Mouse (Mus musculus): ENCODE measurements around the gene Cspg5. TPM values are rescaled to one million over a fixed set of nuclear protein-coding genes. Genes with fewer than 3 reads are reported as not detected.

The Cspg5 gene
- total RNA-seq, 1 experiment from 2014 or later, result not detected

DNA sequence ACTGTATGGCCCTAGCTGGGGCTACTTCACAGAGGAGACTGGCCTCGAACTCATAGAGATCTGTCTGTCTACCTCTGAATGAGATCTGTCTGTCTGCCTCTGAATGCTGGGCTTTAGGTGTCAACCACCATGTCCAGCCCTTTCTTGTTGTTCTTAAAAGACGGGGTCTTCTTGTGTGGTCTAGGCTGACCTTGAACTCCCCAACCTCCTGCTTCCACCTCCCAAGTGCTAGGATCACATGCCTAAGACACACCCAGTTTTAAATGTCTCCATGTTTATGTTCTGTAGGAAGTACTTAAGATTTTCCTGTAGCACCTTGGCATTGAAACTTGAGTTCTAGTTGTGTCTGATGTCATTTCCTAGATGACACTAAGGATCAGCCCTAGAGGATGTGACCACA lies 5.3 kb downstream of the Cspg5 start:
- ATAC-seq (replicated peaks; ENCODE audit: insufficient number of reproducible peaks, low FRiP score, low TSS enrichment, poor library complexity, severe bottlenecking), result no peak

- ATAC-seq (replicated peaks; ENCODE audit: insufficient number of reproducible peaks, low FRiP score, low TSS enrichment, poor library complexity, severe bottlenecking), result no peak
These were observed 6.4 kb downstream of the Cspg5 start for GRCm38 (mm10) chr9:110249823-110250543.

DNA sequence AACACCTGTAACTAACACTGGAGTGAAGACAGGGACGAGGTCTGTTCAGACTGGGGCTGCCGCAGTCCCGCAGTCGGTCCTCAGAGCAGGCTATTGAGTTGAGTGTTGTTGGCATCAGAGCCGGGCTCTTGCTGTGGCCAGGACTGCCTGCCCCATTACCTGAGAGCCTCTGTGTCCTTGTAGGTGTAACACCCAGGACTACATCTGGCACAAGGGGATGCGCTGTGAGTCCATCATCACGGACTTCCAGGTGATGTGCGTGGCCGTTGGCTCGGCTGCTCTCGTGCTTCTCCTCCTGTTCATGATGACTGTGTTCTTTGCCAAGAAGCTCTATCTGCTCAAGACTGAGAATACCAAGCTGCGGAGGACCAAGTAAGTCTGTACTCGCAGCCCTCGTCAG lies 7.2 kb downstream of the Cspg5 start:
- no peak for ATAC-seq (replicated peaks; ENCODE audit: insufficient number of reproducible peaks, low FRiP score, low TSS enrichment, poor library complexity, severe bottlenecking)

GRCm38 (mm10) chr9:110255407-110256019 lies 11.9 kb downstream of the Cspg5 start:
- no peak for ATAC-seq (replicated peaks; ENCODE audit: insufficient number of reproducible peaks, low FRiP score, low TSS enrichment, poor library complexity, severe bottlenecking)

GRCm38 (mm10) chr9:110258646-110259045 lies 15.1 kb downstream of the Cspg5 start:
- ATAC-seq (replicated peaks; ENCODE audit: insufficient number of reproducible peaks, low FRiP score, low TSS enrichment, poor library complexity, severe bottlenecking), result no peak

- no peak for ATAC-seq (replicated peaks; ENCODE audit: insufficient number of reproducible peaks, low FRiP score, low TSS enrichment, poor library complexity, severe bottlenecking)
These were observed 15.5 kb downstream of the Cspg5 start for GRCm38 (mm10) chr9:110259118-110259517.

DNA sequence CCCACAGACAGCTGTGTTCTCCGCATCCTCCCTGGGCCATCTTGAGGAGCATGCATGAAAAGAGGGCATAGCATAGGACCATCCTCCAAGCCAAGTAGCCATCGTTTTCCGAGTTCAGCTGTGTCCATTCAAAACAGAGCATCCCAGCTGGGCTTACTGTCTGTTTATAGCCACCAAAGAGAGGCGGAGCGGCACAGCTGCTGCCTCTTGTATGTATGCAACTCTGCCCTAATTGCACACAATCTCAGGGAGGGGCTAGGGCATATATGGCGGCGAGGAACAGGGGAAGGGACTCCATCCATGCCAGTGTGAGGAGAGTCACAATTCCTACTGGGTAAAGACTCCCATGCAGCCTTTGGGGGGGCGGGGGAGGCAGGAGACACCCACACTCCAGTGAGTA lies 19.6 kb downstream of the Cspg5 start:
- ATAC-seq (replicated peaks; ENCODE audit: insufficient number of reproducible peaks, low FRiP score, low TSS enrichment, poor library complexity, severe bottlenecking), result no peak

DNA sequence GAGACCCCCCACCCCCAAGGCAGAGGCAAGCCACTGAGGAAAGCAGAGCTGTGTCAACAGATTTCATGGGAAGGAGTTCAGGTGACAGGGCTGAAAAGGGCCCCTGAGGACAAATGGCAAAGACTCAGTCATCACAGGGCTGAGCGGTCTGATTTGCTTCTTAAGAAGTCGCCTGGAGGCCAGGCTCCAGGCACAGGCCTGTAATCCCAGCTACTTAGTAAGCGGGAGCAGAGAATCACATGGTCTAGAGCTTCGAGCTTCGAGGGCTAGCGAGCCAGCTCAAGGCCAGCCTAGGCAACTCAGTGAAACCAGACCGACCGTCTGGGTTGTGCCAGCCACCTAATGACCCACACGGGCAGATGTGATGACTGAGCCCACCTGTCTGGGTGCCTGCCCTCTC lies 21.4 kb downstream of the Cspg5 start:
- no peak for ATAC-seq (replicated peaks; ENCODE audit: insufficient number of reproducible peaks, low FRiP score, low TSS enrichment, poor library complexity, severe bottlenecking)

DNA sequence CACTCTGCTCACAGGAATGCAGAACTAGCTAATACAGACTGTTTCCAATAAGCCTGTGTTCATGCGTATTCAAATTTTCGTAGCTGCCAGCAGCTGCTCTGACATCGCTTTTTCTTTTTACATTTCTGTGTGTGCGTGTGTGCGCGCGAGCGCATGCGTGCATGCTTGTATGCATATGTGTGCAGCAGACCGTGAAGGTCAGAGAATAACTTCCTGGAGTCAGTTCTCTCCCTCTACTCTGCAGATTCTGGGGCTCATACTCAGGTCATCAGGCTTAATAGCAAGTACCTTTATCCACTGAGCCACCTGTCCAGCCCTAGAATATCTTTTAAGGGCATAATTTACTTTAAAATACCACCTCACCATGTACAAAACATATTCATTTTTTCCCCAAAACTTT lies 24.8 kb downstream of the Cspg5 start:
- no peak for ATAC-seq (replicated peaks; ENCODE audit: insufficient number of reproducible peaks, low FRiP score, low TSS enrichment, poor library complexity, severe bottlenecking)

- no peak for ATAC-seq (replicated peaks; ENCODE audit: insufficient number of reproducible peaks, low FRiP score, low TSS enrichment, poor library complexity, severe bottlenecking)
These were observed 28.7 kb downstream of the Cspg5 start for GRCm38 (mm10) chr9:110272330-110272729.

- ATAC-seq (replicated peaks; ENCODE audit: insufficient number of reproducible peaks, low FRiP score, low TSS enrichment, poor library complexity, severe bottlenecking), result no peak
These were observed 29.9 kb downstream of the Cspg5 start for GRCm38 (mm10) chr9:110273507-110273906.

DNA sequence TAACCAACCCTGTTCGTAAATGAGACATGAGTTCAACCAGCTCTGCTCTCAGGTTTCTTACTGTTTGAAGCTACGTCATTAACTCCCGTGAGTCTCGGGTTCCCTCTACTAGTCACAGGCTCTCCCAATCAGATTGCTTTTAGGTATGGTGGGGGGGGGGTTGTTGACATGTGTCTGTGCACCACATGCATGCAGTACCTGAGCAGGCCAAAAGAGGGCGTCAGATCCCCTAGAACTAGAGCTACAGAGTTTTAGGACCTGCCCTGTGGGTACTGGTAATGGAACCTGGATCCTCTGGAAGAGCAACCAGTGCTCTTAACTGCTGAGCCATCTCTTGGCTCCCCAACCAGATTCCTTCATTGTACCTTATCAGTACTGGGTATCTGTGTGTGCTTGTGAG lies 32.3 kb downstream of the Cspg5 start:
- no peak for ATAC-seq (replicated peaks; ENCODE audit: insufficient number of reproducible peaks, low FRiP score, low TSS enrichment, poor library complexity, severe bottlenecking)

DNA sequence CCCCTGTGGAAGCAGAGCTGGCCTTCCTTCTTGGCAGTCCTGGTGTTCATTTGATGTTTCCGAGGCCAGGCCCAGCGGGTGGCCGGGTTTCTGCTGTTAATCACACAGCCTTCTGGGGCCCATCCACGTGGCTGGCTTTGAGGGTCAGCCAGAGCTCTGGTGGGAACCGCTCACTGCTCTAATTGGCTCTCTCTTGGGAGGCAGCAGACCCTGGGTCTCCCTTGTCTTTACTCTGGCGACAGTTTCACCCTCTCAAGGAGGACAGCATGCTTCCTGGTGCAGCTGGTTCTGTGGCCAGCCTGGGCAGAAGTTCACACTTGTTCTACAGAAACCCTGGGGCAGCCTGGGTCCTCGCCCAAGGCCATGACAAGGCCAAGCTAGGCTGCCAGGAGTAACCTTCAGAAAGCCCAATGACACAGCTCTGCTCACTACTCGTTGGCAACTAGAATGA lies 33.9 kb downstream of the Cspg5 start:
- no peak for ATAC-seq (replicated peaks; ENCODE audit: insufficient number of reproducible peaks, low FRiP score, low TSS enrichment, poor library complexity, severe bottlenecking)

DNA sequence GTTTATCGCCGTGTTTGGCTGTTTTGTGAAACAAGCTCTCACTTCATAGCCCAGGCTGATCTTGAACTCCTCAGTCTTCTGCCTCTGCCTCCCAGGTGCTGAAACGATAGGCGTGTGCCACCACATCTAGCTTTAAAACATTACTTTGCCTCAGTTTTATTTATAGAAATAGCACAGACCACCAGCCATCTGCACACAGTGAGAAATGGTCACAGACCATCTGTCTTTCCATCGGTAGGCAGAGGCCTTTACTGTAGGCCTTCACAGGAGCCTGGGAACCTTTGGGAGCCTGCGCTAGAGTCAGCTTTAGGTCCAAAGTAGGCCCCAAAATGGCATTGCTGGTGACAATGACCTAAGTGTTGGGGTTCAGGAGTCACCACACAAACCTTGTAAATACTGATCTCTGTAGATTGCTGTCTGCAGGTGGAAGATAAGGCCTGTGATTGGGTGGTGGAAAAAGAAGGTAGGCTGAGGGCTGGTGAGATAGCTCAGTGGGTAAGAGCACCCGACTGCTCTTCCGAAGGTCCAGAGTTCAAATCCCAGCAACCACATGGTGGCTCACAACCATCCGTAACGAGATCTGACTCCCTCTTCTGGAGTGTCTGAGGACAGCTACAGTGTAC lies 40.6 kb downstream of the Cspg5 start:
- ATAC-seq (replicated peaks; ENCODE audit: insufficient number of reproducible peaks, low FRiP score, low TSS enrichment, poor library complexity, severe bottlenecking), result no peak

GRCm38 (mm10) chr9:110287321-110287924 lies 43.8 kb downstream of the Cspg5 start:
- no peak for ATAC-seq (replicated peaks; ENCODE audit: insufficient number of reproducible peaks, low FRiP score, low TSS enrichment, poor library complexity, severe bottlenecking)

- no peak for ATAC-seq (replicated peaks; ENCODE audit: insufficient number of reproducible peaks, low FRiP score, low TSS enrichment, poor library complexity, severe bottlenecking)
These were observed 49.7 kb downstream of the Cspg5 start for GRCm38 (mm10) chr9:110293254-110293718.

DNA sequence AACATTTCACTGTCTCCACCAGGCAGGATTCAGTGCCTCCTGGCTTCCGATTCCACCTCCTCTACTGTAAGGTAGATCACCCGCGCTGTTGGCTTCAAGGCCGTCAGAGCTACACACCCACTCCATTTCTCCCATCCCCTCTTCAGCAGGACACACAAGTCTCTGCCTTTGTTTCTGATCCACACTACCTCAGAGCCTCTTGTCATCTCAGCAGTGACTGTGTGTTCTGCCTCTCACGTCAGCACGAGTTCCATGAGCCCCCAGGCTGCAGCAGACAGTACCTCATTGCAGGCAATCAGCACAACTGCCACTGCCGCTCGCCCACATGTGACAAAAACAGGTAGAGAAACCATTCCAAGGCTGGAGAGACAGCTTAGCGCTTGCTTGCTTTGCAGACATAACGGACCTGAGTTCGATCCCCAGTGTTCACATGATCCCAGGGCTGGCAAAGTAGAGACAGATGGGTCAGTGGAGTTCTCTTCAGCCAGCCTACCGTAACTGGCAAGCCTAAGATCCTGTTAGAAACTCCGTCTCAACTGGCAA lies 50.4 kb downstream of the Cspg5 start:
- no peak for ATAC-seq (replicated peaks; ENCODE audit: insufficient number of reproducible peaks, low FRiP score, low TSS enrichment, poor library complexity, severe bottlenecking)

- ATAC-seq (replicated peaks; ENCODE audit: insufficient number of reproducible peaks, low FRiP score, low TSS enrichment, poor library complexity, severe bottlenecking), result no peak
These were observed 51.2 kb downstream of the Cspg5 start for GRCm38 (mm10) chr9:110294786-110295185.

DNA sequence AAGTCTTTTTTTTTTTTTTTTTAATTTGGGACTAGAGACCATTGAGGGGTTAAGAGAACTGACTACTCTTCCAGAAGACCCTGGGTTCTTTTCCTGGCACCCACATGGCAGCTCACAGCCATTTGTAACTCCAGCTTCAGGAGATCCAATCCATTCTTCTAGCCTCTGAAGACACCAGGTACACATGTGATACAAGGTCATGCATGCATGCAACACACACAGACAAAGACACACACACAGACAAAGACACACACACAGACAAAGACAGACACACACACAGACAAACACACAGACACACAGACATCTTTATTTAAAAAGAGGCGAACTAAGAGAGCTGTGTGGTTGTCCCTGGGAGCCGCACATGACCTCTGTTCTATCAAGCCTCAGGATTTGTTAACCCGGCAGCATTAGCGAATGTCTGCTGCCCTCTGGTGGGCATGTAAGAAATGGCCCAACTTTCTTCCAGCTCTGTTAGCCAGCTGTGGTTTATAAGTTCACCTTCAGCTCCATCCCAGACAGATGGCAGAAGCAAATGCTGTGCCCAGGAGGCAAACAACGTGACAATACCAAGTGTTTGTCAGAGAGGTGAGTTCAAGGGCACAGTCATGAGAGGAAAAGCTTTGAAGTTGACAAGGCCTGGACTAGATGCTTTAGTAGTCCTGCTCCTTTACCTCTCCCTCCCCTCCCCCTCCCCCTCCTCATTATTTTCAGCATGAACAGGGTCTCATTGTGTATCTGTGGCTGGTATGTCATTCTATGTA lies 53.5 kb downstream of the Cspg5 start:
- peak; percentile 86 for ATAC-seq (replicated peaks; ENCODE audit: insufficient number of reproducible peaks, low FRiP score, low TSS enrichment, poor library complexity, severe bottlenecking)
